Mouse (Mus musculus) C2C12 (cell line): Measurements from ENCODE around the gene Fancc. TPM values are rescaled to one million over a fixed set of nuclear protein-coding genes. Genes with fewer than 3 reads are reported as not detected.

Source experiments
- H3K27me3 ChIP-seq: one replicate; pipeline ENCODE4 v1.6.1; 2011; ENCODE audit not compliant: control insufficient read depth, insufficient read depth, insufficient read length
- H3K36me3 ChIP-seq: one replicate; pipeline ENCODE4 v1.6.1; 2011; ENCODE audit not compliant: control insufficient read depth, insufficient read depth
- H3K4me3 ChIP-seq: one replicate; pipeline ENCODE4 v1.5.1; 2011; ENCODE audit warnings: mild to moderate bottlenecking, control low read depth; ENCODE audit not compliant: poor library complexity, insufficient read depth, severe bottlenecking
- H3K79me2 ChIP-seq: one replicate; pipeline ENCODE4 v1.6.1; 2011; ENCODE audit not compliant: control insufficient read depth, insufficient read depth
- H3K79me3 ChIP-seq: one replicate; pipeline ENCODE4 v1.6.1; 2011; ENCODE audit warnings: low read depth, control low read depth
- H3ac ChIP-seq: one replicate; pipeline ENCODE3; 2011; ENCODE audit warnings: low read depth; ENCODE audit not compliant: control insufficient read depth, insufficient read length
- CEBPB ChIP-seq: IDR thresholded peaks from one replicate; pipeline ENCODE4 v1.6.1; 2011; ENCODE audit warnings: low read depth, mild to moderate bottlenecking, control low read depth, moderate library complexity
- CTCF ChIP-seq: IDR thresholded peaks from one replicate; pipeline ENCODE4 v1.5.1; 2011; ENCODE audit not compliant: control insufficient read depth, insufficient read depth, insufficient read length
- FOSL1 ChIP-seq: IDR thresholded peaks from one replicate; pipeline ENCODE4 v1.8.0; 2011; ENCODE audit warnings: mild to moderate bottlenecking, low read length; ENCODE audit not compliant: poor library complexity, insufficient read depth, severe bottlenecking
- MAX ChIP-seq: IDR thresholded peaks from one replicate; pipeline ENCODE4 v1.6.1; 2011; ENCODE audit warnings: mild to moderate bottlenecking, control low read depth
- MYOD1 ChIP-seq: IDR thresholded peaks from one replicate; pipeline ENCODE4 v1.6.1; 2011; ENCODE audit warnings: low read depth; ENCODE audit not compliant: control insufficient read depth, insufficient read length
- MYOG ChIP-seq: IDR thresholded peaks from one replicate; pipeline ENCODE4 v1.6.1; 2011; ENCODE audit not compliant: control insufficient read depth, insufficient read length; ENCODE audit errors: extremely low read depth
- USF1 ChIP-seq: IDR thresholded peaks from one replicate; pipeline ENCODE4 v1.6.1; 2011; ENCODE audit warnings: low read depth, mild to moderate bottlenecking, control low read depth, moderate library complexity
- polyA plus RNA-seq: library from polyadenylated mRNA; unstranded; fragments of >200 nt; fragmentation: generic; extraction: Trizol; gene quantifications from one replicate; pipeline ENCODE4 v1.2.1, GENCODE M21; 2012; ENCODE audit warnings: missing spikeins

The Fancc gene
- polyA plus RNA-seq, 1 experiment, result 9.3 TPM

- Histone ChIP-seq H3K79me2 (no peaks in the 10 kb centered on the region), H3K36me3 (no peaks in the 10 kb centered on the region), H3ac (no peak overlapping the region), H3K27me3 (no peaks in the 10 kb centered on the region), H3K4me3 (no peak overlapping the region), H3K79me3 (no peaks in the 10 kb centered on the region)
- no peak for TF ChIP-seq MYOG
- TF ChIP-seq FOSL1, result no peak
- no peak for TF ChIP-seq CEBPB
- TF ChIP-seq USF1, result no peak
- TF ChIP-seq MAX, result no peak
- TF ChIP-seq CTCF, result no peak
- no peak for TF ChIP-seq MYOD1
These were observed 86.3 kb downstream of the Fancc start for GRCm38 (mm10) chr13:63410578-63411298.

GRCm38 (mm10) chr13:63405151-63405550 lies 91.9 kb downstream of the Fancc start:
- H3K36me3 ChIP-seq, result no peaks in the 10 kb centered on the region
- no peaks in the 10 kb centered on the region for H3K27me3 ChIP-seq
- TF ChIP-seq CTCF (no peak), USF1 (no peak), MYOD1 (no peak), FOSL1 (no peak), MYOG (no peak), MAX (no peak), CEBPB (no peak)
- no peak overlapping the region for H3ac ChIP-seq
- no peaks in the 10 kb centered on the region for H3K79me2 ChIP-seq
- H3K79me3 ChIP-seq, result no peaks in the 10 kb centered on the region
- H3K4me3 ChIP-seq, result no peak overlapping the region

DNA sequence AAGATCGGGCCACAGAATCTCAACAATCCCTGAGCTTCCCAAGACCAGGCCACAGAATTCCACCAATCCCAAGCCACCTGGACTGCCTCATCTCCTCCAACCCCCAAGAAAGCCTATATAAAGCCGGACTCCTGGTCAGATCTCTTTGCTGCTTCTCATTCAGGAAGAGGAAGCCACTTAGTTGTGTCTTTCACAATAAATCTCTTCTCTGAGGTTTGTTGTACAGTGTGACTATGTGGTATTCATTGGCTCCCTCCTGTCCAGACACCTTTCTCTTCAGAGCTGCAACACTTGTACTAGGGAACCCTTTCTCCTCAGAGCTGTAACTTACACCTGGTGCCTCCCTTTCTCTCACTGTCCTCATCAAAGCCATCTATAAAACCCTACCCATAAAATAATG lies 92.4 kb downstream of the Fancc start:
- no peak overlapping the region for H3ac ChIP-seq
- no peak overlapping the region for H3K4me3 ChIP-seq
- no peaks in the 10 kb centered on the region for H3K79me2 ChIP-seq
- H3K79me3 ChIP-seq, result no peaks in the 10 kb centered on the region
- no peaks in the 10 kb centered on the region for H3K27me3 ChIP-seq
- TF ChIP-seq MYOG (no peak), CEBPB (no peak), MYOD1 (no peak), CTCF (no peak)
- no peaks in the 10 kb centered on the region for H3K36me3 ChIP-seq

- no peaks in the 10 kb centered on the region for H3K27me3 ChIP-seq
- no peaks in the 10 kb centered on the region for H3K79me3 ChIP-seq
- H3K36me3 ChIP-seq, result no peaks in the 10 kb centered on the region
- H3K4me3 ChIP-seq, result no peak overlapping the region
- H3ac ChIP-seq, result no peak overlapping the region
- TF ChIP-seq MYOD1, result no peak
- TF ChIP-seq MYOG, result no peak
- no peak for TF ChIP-seq USF1
- TF ChIP-seq CEBPB, result no peak
- TF ChIP-seq FOSL1, result no peak
- TF ChIP-seq CTCF, result no peak
- no peak for TF ChIP-seq MAX
- no peaks in the 10 kb centered on the region for H3K79me2 ChIP-seq
These were observed 94.3 kb downstream of the Fancc start for GRCm38 (mm10) chr13:63402823-63403222.

DNA sequence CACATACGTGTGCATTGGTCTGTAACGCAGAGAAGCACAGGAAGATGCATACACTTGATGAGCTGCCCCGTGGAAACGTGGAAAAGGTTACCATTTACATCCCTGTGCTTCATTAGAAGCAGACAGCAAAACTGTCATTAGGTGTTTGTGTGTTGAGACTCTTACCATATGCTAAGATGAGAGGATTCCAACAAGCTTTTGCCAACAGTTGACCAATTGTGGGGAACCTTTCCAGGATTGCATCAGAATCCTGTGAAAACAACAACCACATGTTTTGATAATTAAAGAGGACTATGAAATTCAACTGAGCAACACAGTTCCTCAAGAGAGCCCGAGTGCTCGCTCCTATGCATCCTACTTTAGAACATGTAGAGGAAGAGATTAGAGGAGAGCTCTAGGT lies 97.0 kb downstream of the Fancc start:
- H3K4me3 ChIP-seq, result no peak overlapping the region
- TF ChIP-seq MAX, result no peak
- no peak for TF ChIP-seq FOSL1
- no peak for TF ChIP-seq USF1
- no peak for TF ChIP-seq MYOD1
- TF ChIP-seq CEBPB, result no peak
- no peak for TF ChIP-seq CTCF
- no peak for TF ChIP-seq MYOG
- H3K79me2 ChIP-seq, result no peaks in the 10 kb centered on the region
- no peak overlapping the region for H3ac ChIP-seq
- no peaks in the 10 kb centered on the region for H3K79me3 ChIP-seq
- no peaks in the 10 kb centered on the region for H3K27me3 ChIP-seq
- H3K36me3 ChIP-seq, result no peaks in the 10 kb centered on the region

GRCm38 (mm10) chr13:63397420-63397819 lies 99.7 kb downstream of the Fancc start:
- H3K79me2 ChIP-seq, result no peaks in the 10 kb centered on the region
- no peak overlapping the region for H3ac ChIP-seq
- no peak overlapping the region for H3K4me3 ChIP-seq
- H3K36me3 ChIP-seq, result no peaks in the 10 kb centered on the region
- no peaks in the 10 kb centered on the region for H3K27me3 ChIP-seq
- no peaks in the 10 kb centered on the region for H3K79me3 ChIP-seq
- no peak for TF ChIP-seq MAX
- TF ChIP-seq CEBPB, result no peak
